Mouse (Mus musculus) heart, postnatal 10 days (tissue): ENCODE data around the gene Slamf7. TPM values are rescaled to one million over a fixed set of nuclear protein-coding genes. Genes with fewer than 3 reads are reported as not detected.

Source experiments
- microRNA-seq, 2 experiments: library from miRNA; unstranded; fragments of <30 nt; microRNA quantifications; one replicate each; pipeline ENCODE4 v1.2.0; 2022
- total RNA-seq, 2 experiments: library from RNA; stranded (reverse); gene quantifications; 2 replicates each; pipeline ENCODE4 v1.2.3; 2021

Slamf7 gene
- total RNA-seq, 2 experiments from 2014 or later: 0.29 TPM; not detected in 1

Small RNA genes within 50 kb of the gene (microRNA-seq; reads per million reads assigned to microRNA genes)
- 0 reads per million in 2 experiments for gene Mir7683

Other genes with a start within 250 kb of the Slamf7 start
- gene Usf1, start 241.7 kb downstream of the Slamf7 start, total RNA-seq: 10 to 100 TPM; 50.4 to 51.3 TPM
- gene Tstd1, start 234.2 kb downstream of the Slamf7 start, total RNA-seq: 1 to 10 TPM; 1.6 TPM
- gene F11r, start 215.5 kb downstream of the Slamf7 start, total RNA-seq: 10 to 100 TPM; 59.4 to 65.1 TPM
- gene Alyref2, start 149.6 kb downstream of the Slamf7 start, total RNA-seq: 1 to 10 TPM; 4.4 to 4.5 TPM
- not detected for gene Itln1, start 117.7 kb downstream of the Slamf7 start, total RNA-seq
- under 1 TPM; 0.10 to 0.20 TPM for gene Cd244a, start 93.8 kb downstream of the Slamf7 start, total RNA-seq
- gene Ly9, start 45.6 kb downstream of the Slamf7 start, total RNA-seq: under 1 TPM; 0.17 to 0.22 TPM
- 1 to 10 TPM; 1.8 to 2.3 TPM for gene Cd48, start 29.0 kb upstream of the Slamf7 start, total RNA-seq
- gene Slamf1, start 114.1 kb upstream of the Slamf7 start, total RNA-seq: under 1 TPM; 0.32 to 0.38 TPM
- gene Cd84, start 186.7 kb upstream of the Slamf7 start, total RNA-seq: 1 to 10 TPM; 1.8 to 2.5 TPM
- under 1 TPM; 0.10 to 0.17 TPM for gene Gm10521, start 242.6 kb upstream of the Slamf7 start, total RNA-seq